Mouse (Mus musculus): ENCODE results near the gene Defb43.

DNA sequence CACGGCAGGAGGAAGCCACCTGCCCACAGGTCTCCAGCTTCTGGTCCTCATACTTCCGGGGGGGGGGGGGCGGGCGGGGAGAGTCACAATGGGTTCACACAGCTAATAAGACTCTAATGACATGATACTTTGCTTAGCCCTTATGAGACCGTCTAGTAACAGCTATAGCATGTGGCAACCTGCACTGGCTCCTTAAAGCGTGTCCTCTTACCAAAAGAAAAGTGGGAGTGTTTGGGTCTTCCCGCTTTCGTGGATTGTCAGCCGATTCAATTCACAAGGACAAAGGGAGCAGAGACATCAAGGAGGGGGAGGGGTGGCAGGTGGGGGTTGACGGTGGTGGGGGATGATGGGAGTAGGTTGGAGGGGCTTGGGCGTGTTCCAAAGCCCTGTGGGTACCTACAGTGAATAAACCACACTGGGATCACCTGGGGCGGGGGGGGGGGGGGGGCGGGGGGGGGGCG is 38.4 kb downstream of the Defb43 start, which contains the start of gene Defb30:
- TF ChIP-seq CTCF (IDR thresholded peaks at IDR 0.05; ENCODE audit: low read depth): no peak
- no peak for TF ChIP-seq EP300 (optimal IDR thresholded peaks at IDR 0.05)

Measured in stomach, postnatal 0 days (tissue).